Mouse (Mus musculus): ENCODE measurements around the gene Fbxl18. TPM values are rescaled to one million over a fixed set of nuclear protein-coding genes. Genes with fewer than 3 reads are reported as not detected.
A peak's percentile ranks its signal among the peaks of the same experiment; 100 is the strongest.

Fbxl18 gene
- polyA plus RNA-seq, 1 experiment = 28.4 TPM

DNA sequence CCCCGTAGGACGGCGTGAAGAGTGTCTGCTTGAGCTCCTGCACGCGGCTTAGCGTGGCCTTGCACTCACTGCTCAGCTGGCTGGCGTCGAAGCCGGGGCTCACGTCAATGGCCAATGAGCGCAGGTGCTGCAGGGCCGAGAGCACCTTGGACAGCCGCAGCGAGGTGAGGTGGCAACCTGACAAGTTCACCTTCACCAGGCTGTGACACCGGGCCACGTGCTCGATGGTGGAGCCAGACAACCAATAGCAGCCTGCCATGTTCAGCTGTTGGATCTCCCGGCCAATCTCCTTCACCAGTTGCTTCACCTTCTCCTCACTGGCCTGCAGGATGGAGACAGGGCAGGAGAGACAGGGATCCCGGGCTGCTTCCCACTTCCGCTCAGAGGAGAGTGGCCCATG lies 8.5 kb downstream of the Fbxl18 start:
- Histone ChIP-seq H3K27ac (ENCODE audit: insufficient read depth, low read depth, low read length) (no peak overlapping the region), H3K27me3 (ENCODE audit: control insufficient read depth, insufficient read depth, low read length) (no peaks in the 10 kb centered on the region), H3K4me1 (ENCODE audit: control insufficient read depth, insufficient read depth, insufficient read length, low read length) (no peaks in the 10 kb centered on the region), H3K4me3 (ENCODE audit: low read depth, low read length) (no peak overlapping the region), H3K36me3 (ENCODE audit: control insufficient read depth, insufficient read depth, low read length) (peaks cover 26% of the 10 kb centered on the region)
- 92% methylated on average over 20 of the region's 20 CpGs for WGBS
- no peak for TF ChIP-seq CTCF (IDR thresholded peaks at IDR 0.05; ENCODE audit: extremely low read depth, insufficient read length, insufficient replicate concordance, low read depth, low read length)
- no peak for TF ChIP-seq POLR2A (IDR thresholded peaks at IDR 0.05; ENCODE audit: low read depth, low read length)

DNA sequence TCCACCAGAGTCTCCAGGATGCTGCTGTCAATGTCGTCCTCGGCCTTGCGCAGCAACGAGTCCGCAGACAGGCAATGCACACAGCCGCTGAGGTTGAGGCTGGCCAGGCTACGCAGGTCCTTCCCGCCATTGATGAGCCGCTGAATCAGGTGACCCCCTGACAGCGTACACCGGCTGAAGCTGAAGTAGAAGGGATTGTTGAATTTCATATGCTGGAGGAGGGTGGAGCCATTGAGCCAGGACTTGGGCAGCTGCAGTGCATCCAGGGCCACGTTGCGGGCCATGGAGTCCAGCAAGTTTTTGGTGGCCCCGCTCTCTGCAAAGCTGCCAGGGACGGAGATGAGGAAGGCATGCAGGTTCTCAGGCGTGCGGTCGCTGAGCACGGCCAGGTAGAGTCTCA lies 9.0 kb downstream of the Fbxl18 start:
- no peak overlapping the region for H3K27ac ChIP-seq (ENCODE audit: insufficient read depth, low read depth, low read length)
- WGBS = 95% methylated on average over 19 of the region's 19 CpGs
- H3K27me3 ChIP-seq (ENCODE audit: control insufficient read depth, insufficient read depth, low read length) = no peaks in the 10 kb centered on the region
- no peaks in the 10 kb centered on the region for H3K4me1 ChIP-seq (ENCODE audit: control insufficient read depth, insufficient read depth, insufficient read length, low read length)
- H3K36me3 ChIP-seq (ENCODE audit: control insufficient read depth, insufficient read depth, low read length) = peaks cover 26% of the 10 kb centered on the region
- TF ChIP-seq CTCF (IDR thresholded peaks at IDR 0.05; ENCODE audit: extremely low read depth, insufficient read length, insufficient replicate concordance, low read depth, low read length) (no peak), POLR2A (IDR thresholded peaks at IDR 0.05; ENCODE audit: low read depth, low read length) (no peak)
- no peak overlapping the region for H3K4me3 ChIP-seq (ENCODE audit: low read depth, low read length)

DNA sequence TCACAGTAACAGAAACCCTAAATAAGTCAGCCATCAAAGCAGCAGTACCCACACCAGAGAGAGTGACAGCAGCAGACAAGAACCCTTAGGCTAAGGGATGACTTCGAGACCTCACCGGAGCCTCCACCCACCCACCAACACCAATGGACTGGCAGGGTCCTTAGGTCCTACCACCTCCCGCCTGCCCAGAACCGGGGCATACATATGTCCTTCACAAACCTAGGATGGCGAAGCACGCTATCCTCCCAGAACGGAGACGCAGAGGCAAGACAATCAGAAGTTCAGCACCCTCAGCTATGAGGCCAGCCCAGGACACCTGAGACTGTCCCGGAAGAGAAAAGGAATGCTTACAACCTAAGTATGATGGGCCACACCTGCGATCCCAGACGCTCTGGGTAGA lies 12.8 kb downstream of the Fbxl18 start:
- Histone ChIP-seq H3K4me1 (ENCODE audit: control insufficient read depth, insufficient read depth, insufficient read length, low read length) (peaks cover 4% of the 10 kb centered on the region), H3K27me3 (ENCODE audit: control insufficient read depth, insufficient read depth, low read length) (no peaks in the 10 kb centered on the region), H3K4me3 (ENCODE audit: low read depth, low read length) (no peak overlapping the region), H3K36me3 (ENCODE audit: control insufficient read depth, insufficient read depth, low read length) (peaks cover 31% of the 10 kb centered on the region), H3K27ac (ENCODE audit: insufficient read depth, low read depth, low read length) (no peak overlapping the region)
- WGBS = 91% methylated on average over 11 of the region's 11 CpGs
- no peak for TF ChIP-seq POLR2A (IDR thresholded peaks at IDR 0.05; ENCODE audit: low read depth, low read length)
- no peak for TF ChIP-seq CTCF (IDR thresholded peaks at IDR 0.05; ENCODE audit: extremely low read depth, insufficient read length, insufficient replicate concordance, low read depth, low read length)

DNA sequence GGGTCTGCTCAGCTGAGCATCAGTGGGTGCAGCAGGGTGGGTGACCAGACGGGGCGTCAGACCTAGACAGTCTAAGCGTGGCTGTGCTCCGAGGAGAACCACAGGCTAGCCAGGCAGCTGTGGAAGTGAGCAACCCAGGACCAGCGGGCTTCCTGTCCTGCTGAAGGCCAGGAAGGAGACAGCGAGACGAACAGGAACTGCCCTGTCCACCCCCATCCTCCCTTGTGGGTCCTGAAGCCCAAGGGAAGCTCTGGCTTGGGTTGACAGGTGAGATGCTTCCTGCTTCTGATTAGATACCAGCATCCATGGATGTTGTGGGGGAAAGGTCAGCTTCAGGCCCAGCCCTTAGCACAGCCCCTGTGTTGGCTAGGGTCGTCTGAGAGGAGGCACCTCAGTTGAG lies 13.3 kb downstream of the Fbxl18 start:
- Histone ChIP-seq H3K36me3 (ENCODE audit: control insufficient read depth, insufficient read depth, low read length) (peaks cover 28% of the 10 kb centered on the region), H3K4me1 (ENCODE audit: control insufficient read depth, insufficient read depth, insufficient read length, low read length) (peaks cover 5% of the 10 kb centered on the region), H3K27me3 (ENCODE audit: control insufficient read depth, insufficient read depth, low read length) (no peaks in the 10 kb centered on the region), H3K27ac (ENCODE audit: insufficient read depth, low read depth, low read length) (no peak overlapping the region), H3K4me3 (ENCODE audit: low read depth, low read length) (no peak overlapping the region)
- WGBS = 82% methylated on average over 8 of the region's 8 CpGs
- TF ChIP-seq POLR2A (IDR thresholded peaks at IDR 0.05; ENCODE audit: low read depth, low read length) (no peak), CTCF (IDR thresholded peaks at IDR 0.05; ENCODE audit: extremely low read depth, insufficient read length, insufficient replicate concordance, low read depth, low read length) (no peak)

DNA sequence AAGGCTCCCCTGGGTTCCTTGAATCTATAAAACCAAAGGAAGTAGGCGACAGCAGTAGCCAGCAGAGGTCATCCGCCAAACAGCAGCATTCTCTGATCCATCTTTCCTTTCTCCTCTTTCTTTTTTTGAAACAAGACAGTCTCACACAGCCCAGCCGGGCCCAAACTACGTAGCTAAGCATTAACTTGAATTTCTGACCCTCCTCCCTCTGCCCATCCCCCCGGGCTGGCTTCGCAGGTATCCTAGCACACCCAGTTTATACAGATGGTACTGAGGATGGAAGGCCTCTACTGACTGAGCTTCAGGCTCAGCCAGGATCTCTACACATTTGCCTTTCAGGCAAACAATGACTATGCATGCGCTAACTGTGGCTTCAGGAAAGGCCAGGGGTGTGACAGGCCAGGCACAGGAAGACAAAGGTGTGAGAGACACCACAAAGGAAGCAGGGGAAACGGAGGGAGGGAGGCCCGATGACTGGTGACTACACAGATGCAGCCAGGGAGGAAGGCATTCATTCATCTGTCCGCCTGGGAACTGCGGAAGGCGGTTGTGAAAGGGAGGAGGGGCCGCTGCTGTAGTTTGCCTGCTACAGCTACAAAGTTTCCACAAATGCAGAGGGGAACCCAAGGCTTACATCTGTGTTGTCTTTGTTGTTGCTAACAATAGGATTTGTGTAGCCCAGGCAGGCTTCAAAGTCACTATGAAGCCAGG lies 14.3 kb downstream of the Fbxl18 start:
- Histone ChIP-seq H3K27me3 (ENCODE audit: control insufficient read depth, insufficient read depth, low read length) (no peaks in the 10 kb centered on the region), H3K4me1 (ENCODE audit: control insufficient read depth, insufficient read depth, insufficient read length, low read length) (peaks cover 5% of the 10 kb centered on the region), H3K27ac (ENCODE audit: insufficient read depth, low read depth, low read length) (no peak overlapping the region), H3K4me3 (ENCODE audit: low read depth, low read length) (no peak overlapping the region), H3K36me3 (ENCODE audit: control insufficient read depth, insufficient read depth, low read length) (peaks cover 23% of the 10 kb centered on the region)
- 67% methylated on average over 13 of the region's 13 CpGs for WGBS
- TF ChIP-seq CTCF (IDR thresholded peaks at IDR 0.05; ENCODE audit: extremely low read depth, insufficient read length, insufficient replicate concordance, low read depth, low read length) = no peak

DNA sequence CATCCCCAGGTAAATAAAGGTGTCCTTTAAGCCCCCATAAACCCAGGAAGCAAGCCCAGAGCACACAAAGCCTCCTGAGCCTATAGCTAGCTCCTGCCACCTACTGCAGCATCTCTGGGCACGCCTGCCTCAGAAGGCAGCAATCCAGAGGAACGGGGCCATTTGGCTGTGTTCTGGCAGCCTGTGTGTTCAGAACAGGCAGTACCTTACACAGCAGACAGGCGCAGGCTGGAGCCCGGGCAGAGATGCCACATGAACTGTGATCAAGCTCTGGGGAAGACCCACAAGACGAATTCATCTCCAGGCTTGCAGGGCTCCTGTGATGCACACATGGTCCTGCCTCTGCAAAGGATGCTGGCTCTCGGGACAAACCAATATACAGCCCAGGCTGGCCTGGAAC lies 15.0 kb downstream of the Fbxl18 start:
- Histone ChIP-seq H3K4me3 (ENCODE audit: low read depth, low read length) (no peak overlapping the region), H3K27me3 (ENCODE audit: control insufficient read depth, insufficient read depth, low read length) (no peaks in the 10 kb centered on the region), H3K36me3 (ENCODE audit: control insufficient read depth, insufficient read depth, low read length) (peaks cover 21% of the 10 kb centered on the region), H3K4me1 (ENCODE audit: control insufficient read depth, insufficient read depth, insufficient read length, low read length) (peaks cover 5% of the 10 kb centered on the region), H3K27ac (ENCODE audit: insufficient read depth, low read depth, low read length) (no peak overlapping the region)
- no peak for TF ChIP-seq CTCF (IDR thresholded peaks at IDR 0.05; ENCODE audit: extremely low read depth, insufficient read length, insufficient replicate concordance, low read depth, low read length)
- no peak for TF ChIP-seq POLR2A (IDR thresholded peaks at IDR 0.05; ENCODE audit: low read depth, low read length)
- WGBS = 88% methylated on average over 6 of the region's 6 CpGs

DNA sequence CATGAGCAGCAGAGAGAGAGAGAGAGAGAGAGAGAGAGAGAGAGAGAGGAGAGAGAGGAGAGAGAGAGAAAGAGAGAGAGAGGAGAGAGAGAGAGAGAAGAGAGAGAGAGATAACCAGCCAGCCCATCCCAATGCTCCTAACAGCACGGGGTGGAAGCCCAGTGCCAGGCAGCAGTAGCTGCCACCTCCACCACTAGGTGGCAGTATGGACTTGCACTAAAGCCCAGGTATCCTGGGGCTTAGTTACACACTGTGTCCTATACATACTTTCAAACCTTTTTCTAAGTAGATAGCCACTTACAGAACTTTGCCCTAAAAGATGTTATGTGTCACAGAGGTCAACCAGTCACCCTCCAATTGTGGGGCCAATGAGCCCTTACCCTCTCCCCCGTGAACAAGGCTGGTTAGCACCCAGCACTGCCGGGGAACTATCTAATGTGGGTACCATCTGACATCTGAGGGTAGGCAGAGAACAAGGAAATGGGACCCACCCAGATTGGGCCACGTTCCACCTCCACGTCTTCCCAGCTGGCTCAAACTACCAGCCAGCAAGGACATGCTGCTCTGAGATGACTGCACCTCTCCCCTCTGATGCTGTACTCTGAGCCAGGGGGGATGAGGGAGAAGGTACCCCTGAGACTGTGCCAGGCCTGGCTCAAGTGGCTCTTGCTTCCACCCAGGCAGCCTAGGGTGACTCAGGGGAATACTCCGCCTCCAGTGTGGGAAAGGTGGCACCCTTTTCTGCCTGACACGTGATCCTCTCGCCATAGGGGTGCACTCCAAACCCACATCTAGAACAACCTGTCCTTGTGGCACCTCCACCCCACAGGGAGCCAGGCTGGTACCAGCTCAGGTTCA lies 15.7 kb downstream of the Fbxl18 start:
- H3K36me3 ChIP-seq (ENCODE audit: control insufficient read depth, insufficient read depth, low read length) = peaks cover 19% of the 10 kb centered on the region
- no peak overlapping the region for H3K27ac ChIP-seq (ENCODE audit: insufficient read depth, low read depth, low read length)
- TF ChIP-seq CTCF (IDR thresholded peaks at IDR 0.05; ENCODE audit: extremely low read depth, insufficient read length, insufficient replicate concordance, low read depth, low read length) = peak; percentile 83; the same call in 1 of the 2 replicates
- no peak for TF ChIP-seq POLR2A (IDR thresholded peaks at IDR 0.05; ENCODE audit: low read depth, low read length)
- no peaks in the 10 kb centered on the region for H3K27me3 ChIP-seq (ENCODE audit: control insufficient read depth, insufficient read depth, low read length)
- H3K4me3 ChIP-seq (ENCODE audit: low read depth, low read length) = no peak overlapping the region
- 60% methylated on average over 8 of the region's 8 CpGs for WGBS
- peaks cover 5% of the 10 kb centered on the region for H3K4me1 ChIP-seq (ENCODE audit: control insufficient read depth, insufficient read depth, insufficient read length, low read length)
